Mouse (Mus musculus) C2C12 (cell line): ENCODE measurements at regions not wholly inside any gene's neighbourhood (a gene's known extent, or its start where the extent isn't known, plus 50 kb on each side); places are given as distances from the start of the nearest gene placed in this dataset.

Experiments used
- H3K27me3 ChIP-seq: one replicate; pipeline ENCODE4 v1.6.1; 2011; ENCODE audit not compliant: control insufficient read depth, insufficient read depth, insufficient read length
- H3K36me3 ChIP-seq: one replicate; pipeline ENCODE4 v1.6.1; 2011; ENCODE audit not compliant: control insufficient read depth, insufficient read depth
- H3K4me3 ChIP-seq: one replicate; pipeline ENCODE4 v1.5.1; 2011; ENCODE audit warnings: mild to moderate bottlenecking, control low read depth; ENCODE audit not compliant: poor library complexity, insufficient read depth, severe bottlenecking
- H3K79me2 ChIP-seq: one replicate; pipeline ENCODE4 v1.6.1; 2011; ENCODE audit not compliant: control insufficient read depth, insufficient read depth
- H3K79me3 ChIP-seq: one replicate; pipeline ENCODE4 v1.6.1; 2011; ENCODE audit warnings: low read depth, control low read depth
- H3ac ChIP-seq: one replicate; pipeline ENCODE3; 2011; ENCODE audit warnings: low read depth; ENCODE audit not compliant: control insufficient read depth, insufficient read length
- CEBPB ChIP-seq: IDR thresholded peaks from one replicate; pipeline ENCODE4 v1.6.1; 2011; ENCODE audit warnings: low read depth, mild to moderate bottlenecking, control low read depth, moderate library complexity
- CTCF ChIP-seq: IDR thresholded peaks from one replicate; pipeline ENCODE4 v1.5.1; 2011; ENCODE audit not compliant: control insufficient read depth, insufficient read depth, insufficient read length
- FOSL1 ChIP-seq: IDR thresholded peaks from one replicate; pipeline ENCODE4 v1.8.0; 2011; ENCODE audit warnings: mild to moderate bottlenecking, low read length; ENCODE audit not compliant: poor library complexity, insufficient read depth, severe bottlenecking
- MAX ChIP-seq: IDR thresholded peaks from one replicate; pipeline ENCODE4 v1.6.1; 2011; ENCODE audit warnings: mild to moderate bottlenecking, control low read depth
- MYOD1 ChIP-seq: IDR thresholded peaks from one replicate; pipeline ENCODE4 v1.6.1; 2011; ENCODE audit warnings: low read depth; ENCODE audit not compliant: control insufficient read depth, insufficient read length
- MYOG ChIP-seq: IDR thresholded peaks from one replicate; pipeline ENCODE4 v1.6.1; 2011; ENCODE audit not compliant: control insufficient read depth, insufficient read length; ENCODE audit errors: extremely low read depth
- USF1 ChIP-seq: IDR thresholded peaks from one replicate; pipeline ENCODE4 v1.6.1; 2011; ENCODE audit warnings: low read depth, mild to moderate bottlenecking, control low read depth, moderate library complexity

DNA sequence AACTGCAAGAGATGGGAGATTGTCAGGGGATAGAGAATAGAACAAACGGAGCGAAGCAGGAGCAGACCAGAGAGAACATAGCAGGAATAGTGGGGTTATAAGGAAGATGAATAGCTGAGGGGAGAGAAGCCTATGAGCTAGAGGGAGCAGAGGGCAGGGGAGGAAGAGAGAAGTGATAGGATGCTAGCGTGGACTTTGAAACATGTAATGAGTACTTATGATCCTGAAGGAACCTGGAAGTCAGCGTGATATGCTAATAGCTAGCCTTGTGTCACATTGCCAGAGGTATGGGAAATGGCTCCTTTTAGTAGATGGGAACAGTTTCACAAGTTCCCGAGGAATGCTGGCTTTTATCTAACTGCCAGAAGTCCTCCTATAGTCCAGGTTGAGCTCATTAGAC, 51.8 kb downstream of the Calml3 start:
- Histone ChIP-seq H3ac (no peak overlapping the region), H3K79me2 (no peaks in the 10 kb centered on the region), H3K79me3 (no peaks in the 10 kb centered on the region), H3K27me3 (no peaks in the 10 kb centered on the region), H3K4me3 (no peak overlapping the region), H3K36me3 (no peaks in the 10 kb centered on the region)
- no peak for TF ChIP-seq MYOG
- TF ChIP-seq CTCF, result no peak
- TF ChIP-seq FOSL1, result no peak
- TF ChIP-seq MAX, result no peak
- no peak for TF ChIP-seq MYOD1
- no peak for TF ChIP-seq USF1
- TF ChIP-seq CEBPB, result no peak

- no peaks in the 10 kb centered on the region for H3K36me3 ChIP-seq
- H3K79me3 ChIP-seq, result no peaks in the 10 kb centered on the region
- no peak overlapping the region for H3ac ChIP-seq
- H3K79me2 ChIP-seq, result no peaks in the 10 kb centered on the region
- H3K4me3 ChIP-seq, result no peak overlapping the region
- TF ChIP-seq MYOG, result no peak
- no peak for TF ChIP-seq CEBPB
- no peak for TF ChIP-seq USF1
- no peak for TF ChIP-seq MYOD1
- no peak for TF ChIP-seq CTCF
- TF ChIP-seq MAX, result no peak
- no peak for TF ChIP-seq FOSL1
- no peaks in the 10 kb centered on the region for H3K27me3 ChIP-seq
Observed at GRCm38 (mm10) chr13:3751222-3751621, 52.9 kb downstream of the Calml3 start.

DNA sequence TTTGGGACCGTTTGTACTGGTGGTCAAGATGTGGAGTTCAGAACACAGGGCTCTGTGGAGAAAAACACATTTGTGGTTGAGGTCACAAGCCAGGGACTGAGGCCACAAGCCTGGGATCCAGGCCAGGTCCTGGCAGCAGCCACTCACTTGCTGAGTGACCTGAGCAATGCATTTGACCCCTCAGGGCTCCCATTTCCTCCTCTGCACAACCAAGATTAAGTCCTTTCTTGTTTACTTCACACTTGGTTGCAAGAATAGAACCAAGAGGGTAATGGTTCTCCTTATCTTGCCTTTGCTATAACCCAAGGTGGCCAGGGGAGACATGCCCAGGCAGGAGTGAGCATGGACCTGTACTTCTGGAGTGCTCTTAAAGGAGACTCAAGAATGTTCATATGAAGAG, 53.4 kb downstream of the Calml3 start:
- Histone ChIP-seq H3K79me2 (no peaks in the 10 kb centered on the region), H3K36me3 (no peaks in the 10 kb centered on the region), H3K27me3 (no peaks in the 10 kb centered on the region), H3K4me3 (no peak overlapping the region), H3ac (no peak overlapping the region), H3K79me3 (no peaks in the 10 kb centered on the region)
- TF ChIP-seq MYOD1, result no peak
- peak; percentile 38 for TF ChIP-seq MAX

DNA sequence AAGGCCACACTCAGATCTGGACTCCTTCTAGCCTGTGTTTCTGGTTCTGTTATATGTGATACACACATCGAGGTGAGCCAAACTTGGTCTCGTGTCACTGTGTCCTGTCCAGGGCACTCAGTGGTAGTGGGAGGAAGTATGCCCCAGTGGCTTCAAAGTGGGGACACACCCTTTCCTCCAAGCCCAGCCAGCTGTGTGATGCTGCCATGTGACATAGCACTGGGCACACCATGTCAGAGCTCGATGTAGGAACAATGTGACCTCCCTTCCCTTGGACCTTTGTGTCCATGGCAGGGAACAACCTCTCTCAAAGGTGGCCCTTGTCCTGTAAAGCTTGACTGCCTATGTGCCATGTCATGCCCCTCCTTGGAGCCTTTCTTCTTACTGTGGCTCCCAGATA, 54.5 kb downstream of the Calml3 start:
- H3ac ChIP-seq, result no peak overlapping the region
- no peaks in the 10 kb centered on the region for H3K79me3 ChIP-seq
- no peak for TF ChIP-seq MYOG
- TF ChIP-seq MAX, result no peak
- TF ChIP-seq FOSL1, result no peak
- TF ChIP-seq MYOD1, result no peak
- TF ChIP-seq CEBPB, result no peak
- TF ChIP-seq USF1, result no peak
- no peak for TF ChIP-seq CTCF
- H3K4me3 ChIP-seq, result no peak overlapping the region
- H3K27me3 ChIP-seq, result no peaks in the 10 kb centered on the region
- H3K79me2 ChIP-seq, result no peaks in the 10 kb centered on the region
- H3K36me3 ChIP-seq, result no peaks in the 10 kb centered on the region

DNA sequence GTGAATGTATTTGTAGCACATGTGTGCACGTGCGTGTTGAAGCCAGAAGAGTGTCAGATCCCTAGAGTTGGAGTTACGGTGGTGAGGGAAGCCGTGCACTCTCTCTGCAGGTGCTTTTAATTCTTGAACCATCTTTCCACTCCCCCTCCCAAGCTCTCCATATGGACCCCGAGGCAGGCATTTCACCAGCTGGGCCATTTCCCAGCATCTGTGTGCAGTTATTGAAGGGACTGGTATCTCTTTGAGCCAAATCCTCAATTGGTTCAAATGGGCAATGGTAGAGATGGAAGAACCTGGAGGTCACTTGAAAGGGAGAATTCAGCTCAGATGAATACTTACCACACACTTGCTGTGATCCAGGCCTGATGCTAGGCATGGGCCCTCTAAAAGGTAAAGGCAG, 55.3 kb downstream of the Calml3 start:
- TF ChIP-seq CTCF (no peak), MYOD1 (no peak), MAX (no peak), MYOG (no peak), CEBPB (no peak), FOSL1 (no peak), USF1 (no peak)
- no peaks in the 10 kb centered on the region for H3K36me3 ChIP-seq

DNA sequence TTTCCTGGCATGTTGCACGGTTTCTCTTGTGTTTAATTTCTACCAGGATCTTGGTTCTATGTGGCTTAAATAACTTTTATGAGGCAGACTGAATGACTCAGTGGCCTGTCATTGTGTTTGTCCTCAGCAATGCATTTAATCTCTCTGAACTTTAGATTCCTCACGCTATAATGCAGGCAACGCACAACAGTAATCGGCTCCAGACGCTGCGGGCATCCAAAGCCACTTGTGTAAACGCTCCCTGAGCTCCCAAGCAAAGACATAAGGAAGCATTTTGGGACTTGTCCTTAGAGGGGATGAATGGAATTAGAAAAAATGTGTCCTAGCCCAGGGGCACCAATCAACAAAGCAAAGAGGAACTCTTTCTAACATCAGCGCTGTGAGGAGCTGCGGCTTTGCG, 57.6 kb downstream of the Calml3 start:
- Histone ChIP-seq H3ac (no peak overlapping the region), H3K4me3 (no peak overlapping the region), H3K79me3 (no peaks in the 10 kb centered on the region), H3K27me3 (no peaks in the 10 kb centered on the region), H3K79me2 (no peaks in the 10 kb centered on the region), H3K36me3 (no peaks in the 10 kb centered on the region)
- TF ChIP-seq MYOD1 (no peak), FOSL1 (peak; percentile 91)

More for the DNA sequence above, 55.3 kb downstream of the Calml3 start:
- H3K4me3 ChIP-seq, result no peak overlapping the region
- H3ac ChIP-seq, result no peak overlapping the region
- H3K27me3 ChIP-seq, result no peaks in the 10 kb centered on the region
- H3K79me2 ChIP-seq, result no peaks in the 10 kb centered on the region
- H3K79me3 ChIP-seq, result no peaks in the 10 kb centered on the region

- TF ChIP-seq USF1 (no peak), FOSL1 (no peak), CTCF (no peak), MYOG (no peak), MYOD1 (no peak), MAX (no peak), CEBPB (no peak)
- no peaks in the 10 kb centered on the region for H3K27me3 ChIP-seq
Observed at GRCm38 (mm10) chr13:3744870-3745269, 59.2 kb downstream of the Calml3 start.

More at GRCm38 (mm10) chr13:3744870-3745269, 59.2 kb downstream of the Calml3 start:
- H3K79me3 ChIP-seq, result no peaks in the 10 kb centered on the region
- no peak overlapping the region for H3K4me3 ChIP-seq
- no peak overlapping the region for H3ac ChIP-seq
- no peaks in the 10 kb centered on the region for H3K79me2 ChIP-seq
- H3K36me3 ChIP-seq, result no peaks in the 10 kb centered on the region
